Mouse (Mus musculus) kidney, adult 2 months (tissue): ENCODE data around the gene Phactr4. TPM values are rescaled to one million over a fixed set of nuclear protein-coding genes. Genes with fewer than 3 reads are reported as not detected.

ENCODE experiments used
- DNase-seq: peaks from one replicate; pipeline ENCODE4 v3.0.0; 2021
- H3K27ac ChIP-seq: fragments of 200-500 bp; 2 replicates; pipeline ENCODE4 v1.5.1; 2012; ENCODE audit warnings: low read depth, low read length, control low read depth, inconsistent platforms; ENCODE audit not compliant: insufficient read depth
- H3K27me3 ChIP-seq: fragments of 200-500 bp; replicated peaks from 2 replicates; pipeline ENCODE4 v1.6.1; 2012; ENCODE audit warnings: mild to moderate bottlenecking, moderate library complexity, low read length, inconsistent platforms; ENCODE audit not compliant: control insufficient read depth, insufficient read depth
- H3K36me3 ChIP-seq: fragments of 200-500 bp; 2 replicates; pipeline ENCODE4 v1.6.1; 2012; ENCODE audit warnings: mild to moderate bottlenecking, moderate library complexity, low read length, inconsistent platforms; ENCODE audit not compliant: control insufficient read depth, insufficient read depth
- H3K4me1 ChIP-seq: fragments of 200-500 bp; 2 replicates; pipeline ENCODE4 v1.6.1; 2011; ENCODE audit warnings: low read length; ENCODE audit not compliant: control insufficient read depth, insufficient read depth
- H3K4me3 ChIP-seq: fragments of 200-500 bp; 2 replicates; pipeline ENCODE4 v1.5.1; 2011; ENCODE audit warnings: mild to moderate bottlenecking, low read depth, low read length, control low read depth; ENCODE audit not compliant: insufficient read depth
- CTCF ChIP-seq: fragments of 200-500 bp; conservative IDR thresholded peaks from 2 replicates; pipeline ENCODE4 v1.5.1; 2011; ENCODE audit warnings: low read depth, mild to moderate bottlenecking, control low read depth, low read length, moderate library complexity, mixed read lengths; ENCODE audit not compliant: insufficient read depth, insufficient read length
- POLR2A ChIP-seq: fragments of 200-500 bp; IDR thresholded peaks from one replicate; pipeline ENCODE4 v1.6.1; 2011; ENCODE audit warnings: low read depth, low read length, control low read depth
- WGBS: fragments of 180-500 bp; shearing (Covaris S2); methylation state at CpG from one replicate; pipeline ENCODE4 v1.1.7; 2018; 5-methylcytosine and 5-hydroxymethylcytosine counted together
- polyA plus RNA-seq: library from polyadenylated mRNA; depleted of rRNA; stranded (reverse); fragments of >200 nt; gene quantifications from 2 replicates; pipeline ENCODE4 v1.2.3, GENCODE M21; 2012

Phactr4 gene
- polyA plus RNA-seq, 1 experiment: 25.2 TPM

DNA sequence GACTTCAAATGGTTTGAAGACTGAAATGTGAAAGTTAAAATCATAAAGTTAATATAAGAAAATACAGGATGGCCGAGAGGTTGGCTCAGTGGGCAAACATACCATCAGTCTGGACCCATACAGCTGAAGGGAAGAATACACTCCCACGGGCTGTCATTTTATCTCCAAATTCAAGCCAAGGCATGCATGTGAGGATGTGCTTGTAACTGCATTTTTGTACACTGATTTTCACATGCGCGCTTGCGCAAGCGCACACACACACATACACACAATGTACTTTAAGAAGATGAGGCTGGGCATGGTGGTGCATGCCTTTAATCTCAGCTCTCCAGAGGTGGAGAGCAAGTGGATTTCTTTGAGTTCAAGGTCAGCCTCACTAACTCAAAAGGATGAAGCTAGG, 33.3 kb upstream of the Phactr4 start:
- H3K4me1 ChIP-seq: no peaks in the 10 kb centered on the region; the same call in 1 of the 2 replicates
- no peak overlapping the region; the same call in 1 of the 2 replicates for H3K27ac ChIP-seq
- 81% methylated on average over 6 of the region's 6 CpGs for WGBS
- TF ChIP-seq CTCF: no peak
- TF ChIP-seq POLR2A: no peak
- no peak overlapping the region for H3K4me3 ChIP-seq
- no peaks in the 10 kb centered on the region for H3K27me3 ChIP-seq
- no peak for DNase-seq
- H3K36me3 ChIP-seq: no peaks in the 10 kb centered on the region; the same call in 1 of the 2 replicates

DNA sequence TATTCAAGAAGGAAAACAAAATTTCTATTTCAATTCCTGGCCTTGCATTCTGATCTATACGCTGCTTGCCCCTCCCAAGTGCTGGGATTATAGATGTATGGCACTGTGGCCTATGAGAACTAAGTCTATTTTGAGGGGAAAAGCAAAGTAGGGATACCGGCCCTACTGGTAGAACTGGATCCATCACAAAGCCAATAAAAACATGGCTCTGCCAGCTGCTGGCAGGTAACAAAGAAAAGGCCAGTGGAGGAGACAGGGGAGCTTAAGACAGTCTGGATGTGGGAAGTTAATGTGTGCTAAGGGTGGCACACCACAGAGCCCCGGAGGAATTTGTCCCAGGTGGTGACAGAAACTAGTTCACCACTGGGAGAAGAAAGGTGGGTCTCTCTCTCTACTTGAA, 32.9 kb upstream of the Phactr4 start:
- Histone ChIP-seq H3K4me1 (no peaks in the 10 kb centered on the region; the same call in 1 of the 2 replicates), H3K36me3 (no peaks in the 10 kb centered on the region; the same call in 1 of the 2 replicates), H3K27ac (no peak overlapping the region), H3K27me3 (no peaks in the 10 kb centered on the region), H3K4me3 (no peak overlapping the region)
- TF ChIP-seq CTCF (no peak), POLR2A (no peak)
- DNase-seq: peak; percentile 52
- 41% methylated on average over 3 of the region's 3 CpGs for WGBS

DNA sequence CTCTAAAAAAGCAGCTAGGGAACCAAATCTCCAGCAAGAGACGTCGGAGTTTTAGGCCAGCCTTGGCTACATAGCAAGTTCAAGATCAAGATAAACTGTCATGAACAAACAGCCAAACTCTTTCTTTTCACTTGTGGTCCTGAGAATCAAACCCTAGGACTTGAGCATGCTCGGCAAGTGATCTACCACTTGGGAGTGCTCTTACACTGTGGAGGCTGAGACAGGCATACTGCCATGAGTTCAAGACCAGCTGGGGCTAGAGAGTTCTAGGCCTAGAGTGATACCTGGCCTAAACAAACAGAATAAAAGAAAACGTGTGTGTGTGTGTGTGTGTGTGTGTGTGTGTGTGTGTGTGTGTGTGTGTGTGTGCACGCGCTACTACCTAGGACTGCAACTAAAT, 31.9 kb upstream of the Phactr4 start:
- TF ChIP-seq CTCF (peak; percentile 35; the same call in 1 of the 2 replicates), POLR2A (no peak)
- 83% methylated on average over 6 of the region's 6 CpGs for WGBS
- Histone ChIP-seq H3K27ac (no peak overlapping the region), H3K27me3 (no peaks in the 10 kb centered on the region), H3K4me1 (no peaks in the 10 kb centered on the region; the same call in 1 of the 2 replicates), H3K4me3 (no peak overlapping the region), H3K36me3 (no peaks in the 10 kb centered on the region; the same call in 1 of the 2 replicates)
- no peak for DNase-seq

DNA sequence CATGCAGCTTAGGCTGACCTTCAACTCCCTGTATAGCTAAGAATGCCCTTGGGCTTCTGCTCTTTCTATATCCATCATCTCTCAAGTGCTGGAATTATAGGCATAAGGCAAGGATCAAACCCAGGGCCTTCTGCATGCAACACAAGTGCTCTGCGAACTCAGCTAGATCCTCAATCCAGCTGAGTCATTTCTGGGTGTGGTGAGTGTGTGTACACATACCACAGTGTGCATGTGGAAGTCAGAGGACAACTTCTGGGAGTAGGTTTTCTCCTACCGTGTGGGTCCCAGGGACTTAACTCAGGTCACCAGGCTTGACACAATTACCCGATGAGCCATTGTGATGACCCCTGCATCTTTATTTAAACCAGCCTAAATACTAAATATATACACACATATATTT, 27.5 kb upstream of the Phactr4 start:
- H3K27me3 ChIP-seq: no peaks in the 10 kb centered on the region
- no peaks in the 10 kb centered on the region for H3K4me1 ChIP-seq
- DNase-seq: no peak
- H3K36me3 ChIP-seq: no peaks in the 10 kb centered on the region
- no peak overlapping the region for H3K27ac ChIP-seq
- no peak overlapping the region for H3K4me3 ChIP-seq
- WGBS: 90% methylated on average over 3 of the region's 3 CpGs
- TF ChIP-seq POLR2A (no peak), CTCF (no peak)

DNA sequence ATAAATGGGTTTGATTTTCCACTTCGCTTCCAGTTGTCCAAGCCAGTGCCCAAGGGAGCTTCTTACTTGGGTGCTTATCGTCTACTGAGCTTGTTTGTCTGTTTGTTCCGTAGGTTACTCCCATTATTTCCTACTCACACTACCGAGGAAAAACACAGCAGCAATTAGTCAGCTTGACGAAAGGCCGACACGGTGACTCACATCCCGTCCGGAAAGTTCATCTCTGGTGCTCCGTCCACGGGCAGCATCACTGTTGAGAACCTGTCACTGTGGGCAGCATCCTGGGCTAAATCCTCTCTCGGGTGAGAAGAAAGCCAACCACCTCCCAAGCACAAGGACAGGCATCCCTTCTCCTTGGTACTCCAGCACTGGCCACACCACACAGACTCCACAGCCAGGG, 23.8 kb upstream of the Phactr4 start:
- H3K36me3 ChIP-seq: no peaks in the 10 kb centered on the region
- WGBS: 72% methylated on average over 12 of the region's 12 CpGs
- TF ChIP-seq CTCF: no peak
- no peak for TF ChIP-seq POLR2A

DNA sequence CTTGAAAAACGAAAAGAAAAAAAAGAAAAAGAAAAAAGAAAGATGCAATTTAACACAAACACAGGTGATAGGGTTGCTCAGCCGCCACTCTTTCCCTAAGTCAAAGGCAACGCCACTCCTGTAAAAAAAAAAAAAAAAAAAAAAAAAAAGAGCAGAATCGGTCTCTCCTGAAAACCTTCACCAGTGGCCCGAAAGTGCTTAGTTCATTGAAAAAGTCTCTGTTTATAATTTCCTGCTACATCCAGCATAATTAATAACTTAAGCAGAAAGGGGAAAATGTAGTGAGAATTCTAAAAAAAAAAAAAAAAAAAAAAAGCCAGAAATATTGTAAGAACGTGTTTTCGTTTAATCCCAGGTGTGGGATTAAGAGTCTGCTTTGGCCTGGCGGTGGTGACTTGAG, 22.2 kb upstream of the Phactr4 start:
- TF ChIP-seq POLR2A (no peak), CTCF (no peak)
- no peak for DNase-seq
- 91% methylated on average over 8 of the region's 8 CpGs for WGBS
- Histone ChIP-seq H3K4me3 (no peak overlapping the region), H3K4me1 (no peaks in the 10 kb centered on the region), H3K27ac (no peak overlapping the region), H3K36me3 (no peaks in the 10 kb centered on the region), H3K27me3 (no peaks in the 10 kb centered on the region)

More for the DNA sequence above, 23.8 kb upstream of the Phactr4 start:
- no peaks in the 10 kb centered on the region for H3K4me1 ChIP-seq
- peak overlapping the region; percentile 69; the same call in 1 of the 2 replicates for H3K27ac ChIP-seq
- no peak overlapping the region for H3K4me3 ChIP-seq
- no peaks in the 10 kb centered on the region for H3K27me3 ChIP-seq
- peak; percentile 61 for DNase-seq

DNA sequence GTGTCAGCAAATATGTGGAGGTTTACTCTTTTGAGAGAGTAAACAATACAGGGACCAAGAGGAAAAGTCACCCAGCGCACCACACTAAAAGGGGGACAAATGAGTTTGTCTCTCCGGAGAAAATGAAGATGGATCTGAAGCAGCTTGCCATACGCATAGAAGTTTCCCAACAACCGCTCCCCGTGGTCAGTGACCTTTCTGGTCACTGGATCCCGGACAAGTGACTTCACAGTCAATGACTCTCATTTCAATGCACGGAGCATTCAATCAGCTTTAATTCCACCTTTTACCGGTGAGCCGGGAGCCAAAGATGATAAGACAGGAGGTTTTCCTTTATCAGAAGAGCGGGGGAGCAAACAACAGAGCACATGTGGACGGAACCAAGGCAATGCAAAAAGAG, 15.6 kb upstream of the Phactr4 start:
- WGBS: 43% methylated on average over 11 of the region's 11 CpGs
- no peak overlapping the region for H3K4me3 ChIP-seq
- no peak for DNase-seq

More for the DNA sequence above, 15.6 kb upstream of the Phactr4 start:
- Histone ChIP-seq H3K36me3 (no peaks in the 10 kb centered on the region), H3K27ac (no peak overlapping the region), H3K27me3 (no peaks in the 10 kb centered on the region), H3K4me1 (no peaks in the 10 kb centered on the region)
- no peak for TF ChIP-seq POLR2A
- TF ChIP-seq CTCF: no peak
